Mouse (Mus musculus): ENCODE data around the gene Cdhr4.
"Not testable (repeated sequence)": the region's sequence is repeated elsewhere in the genome, so short reads cannot be mapped to it uniquely, and the experiment has no call there.

Gene Cdhr4

GRCm38 (mm10) chr9:108010385-108010784 is 18.1 kb downstream of the Cdhr4 start:
- DNase-seq (ENCODE audit: low spot score in 2 of 2) = no peak

- DNase-seq (ENCODE audit: low spot score in 2 of 2) = not testable (repeated sequence)
Observed at GRCm38 (mm10) chr9:108013577-108013976, 21.3 kb downstream of the Cdhr4 start.

GRCm38 (mm10) chr9:108017127-108017526 is 24.8 kb downstream of the Cdhr4 start:
- DNase-seq (ENCODE audit: low spot score in 2 of 2) = no peak

- DNase-seq (ENCODE audit: low spot score in 2 of 2) = no peak
Observed at GRCm38 (mm10) chr9:108020741-108021140, 28.4 kb downstream of the Cdhr4 start.

- no peak for DNase-seq (ENCODE audit: low spot score in 2 of 2)
Observed at GRCm38 (mm10) chr9:108023216-108023615, 30.9 kb downstream of the Cdhr4 start.

GRCm38 (mm10) chr9:108026584-108026983 is 34.3 kb downstream of the Cdhr4 start:
- no peak for DNase-seq (ENCODE audit: low spot score in 2 of 2)

- no peak for DNase-seq (ENCODE audit: low spot score in 2 of 2)
Observed at GRCm38 (mm10) chr9:108027867-108028266, 35.6 kb downstream of the Cdhr4 start.

- no peak for DNase-seq (ENCODE audit: low spot score in 2 of 2)
Observed at GRCm38 (mm10) chr9:108032126-108032525, 39.8 kb downstream of the Cdhr4 start.

GRCm38 (mm10) chr9:108035331-108036156 is 43.2 kb downstream of the Cdhr4 start:
- no peak for DNase-seq (ENCODE audit: low spot score in 2 of 2)

- no peak for DNase-seq (ENCODE audit: low spot score in 2 of 2)
Observed at GRCm38 (mm10) chr9:108044751-108045492, 52.6 kb downstream of the Cdhr4 start.

- DNase-seq (ENCODE audit: low spot score in 2 of 2) = no peak
Observed at GRCm38 (mm10) chr9:108046582-108046981, 54.3 kb downstream of the Cdhr4 start.

- no peak for DNase-seq (ENCODE audit: low spot score in 2 of 2)
Observed at GRCm38 (mm10) chr9:108047601-108048565, 55.6 kb downstream of the Cdhr4 start.

- no peak for DNase-seq (ENCODE audit: low spot score in 2 of 2)
Observed at GRCm38 (mm10) chr9:108048566-108048955, 56.3 kb downstream of the Cdhr4 start.

- DNase-seq (ENCODE audit: low spot score in 2 of 2) = peak; percentile 96
Observed at GRCm38 (mm10) chr9:108049016-108049455, 56.7 kb downstream of the Cdhr4 start, which contains the start of gene Gmppb. TSS of gene Gmppb (plus strand) at chr9:108049242.

Measured in frontal cortex, postnatal 14 days (tissue).